Mouse (Mus musculus): ENCODE results near the gene Plekha7. TPM values are rescaled to one million over a fixed set of nuclear protein-coding genes. Genes with fewer than 3 reads are reported as not detected.

The Plekha7 gene
- total and polyA plus RNA-seq, 2 experiments from 2014 or later, result 19.4 to 40.4 TPM

DNA sequence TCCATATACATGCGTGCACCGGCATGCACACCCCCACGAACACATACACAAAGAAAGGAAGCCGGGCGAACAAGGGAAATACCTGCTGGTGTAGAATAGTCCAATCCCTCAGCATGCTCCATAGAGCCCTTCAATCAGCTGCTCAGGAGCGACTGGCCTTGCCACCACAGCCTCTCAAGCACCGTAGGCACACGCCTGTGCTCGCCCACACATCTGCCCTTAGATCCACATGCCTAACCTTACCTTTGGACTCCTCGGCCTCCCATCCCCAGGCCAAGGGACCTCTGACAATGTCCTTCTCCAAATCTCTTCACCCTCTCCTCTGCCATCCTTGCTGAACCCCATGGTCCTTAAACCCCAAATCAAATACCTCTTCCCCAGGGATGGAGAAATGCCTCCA is 50.2 kb downstream of the Plekha7 start:
- 91% methylated on average over 10 of the region's 10 CpGs for WGBS
- no peak for TF ChIP-seq CTCF (IDR thresholded peaks at IDR 0.05; ENCODE audit: low read depth)
- no peak for TF ChIP-seq EP300 (IDR thresholded peaks at IDR 0.05; ENCODE audit: low read depth)
- H3K9me3 ChIP-seq (replicated peaks; ENCODE audit: control insufficient read depth, low read length), result no peaks in the 10 kb centered on the region
- DNase-seq (ENCODE audit: low spot score), result no peak
- no peaks in the 10 kb centered on the region for H3K27me3 ChIP-seq (ENCODE audit: control insufficient read depth, insufficient read depth, low read length)
- no peaks in the 10 kb centered on the region for H3K36me3 ChIP-seq (replicated peaks; ENCODE audit: control insufficient read depth, insufficient read depth, low read length)
- no peak overlapping the region for H3K4me3 ChIP-seq (ENCODE audit: low read depth, low read length)
- no peak overlapping the region for H3K27ac ChIP-seq (ENCODE audit: low read depth)
- no peak for ATAC-seq (ENCODE audit: insufficient read depth, low read depth)
- H3K4me2 ChIP-seq (ENCODE audit: low read depth, low read length), result no peak overlapping the region
- no peak overlapping the region for H3K9ac ChIP-seq (replicated peaks; ENCODE audit: low read depth, low read length)
- H3K4me1 ChIP-seq (ENCODE audit: control insufficient read depth, insufficient read depth), result 0 out of 2 replicates have a peak, but pooled peaks cover 4% of the 10 kb centered on the region

DNA sequence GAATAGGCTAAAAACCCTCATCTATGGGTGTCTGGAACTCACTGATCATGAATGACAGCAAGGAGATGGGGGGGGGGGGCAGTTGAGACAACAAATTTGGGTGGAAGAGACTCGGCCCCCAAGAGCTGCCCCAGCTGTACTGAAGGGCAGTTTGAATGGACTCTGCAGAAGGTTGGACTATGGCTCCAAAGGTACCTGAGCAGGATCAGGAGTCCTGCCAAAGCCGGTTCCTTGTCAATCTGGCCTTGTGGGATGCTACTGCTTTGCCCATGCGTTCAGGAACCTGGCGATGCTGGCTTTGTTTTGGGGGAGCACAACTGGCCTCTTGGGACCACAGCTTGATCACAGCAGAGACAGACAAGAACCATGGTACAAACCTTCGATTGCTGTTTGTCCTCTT is 52.5 kb downstream of the Plekha7 start:
- H3K36me3 ChIP-seq (replicated peaks; ENCODE audit: control insufficient read depth, insufficient read depth, low read length), result no peaks in the 10 kb centered on the region
- no peak overlapping the region for H3K4me3 ChIP-seq (ENCODE audit: low read depth, low read length)
- H3K27ac ChIP-seq (ENCODE audit: low read depth), result no peak overlapping the region
- no peak for ATAC-seq (ENCODE audit: insufficient read depth, low read depth)
- 0 out of 2 replicates have a peak, but pooled peaks cover 4% of the 10 kb centered on the region for H3K4me1 ChIP-seq (ENCODE audit: control insufficient read depth, insufficient read depth)
- no peak for DNase-seq (ENCODE audit: low spot score)
- no peak overlapping the region for H3K4me2 ChIP-seq (ENCODE audit: low read depth, low read length)
- 83% methylated on average over 5 of the region's 5 CpGs for WGBS
- H3K27me3 ChIP-seq (ENCODE audit: control insufficient read depth, insufficient read depth, low read length), result no peaks in the 10 kb centered on the region
- TF ChIP-seq EP300 (IDR thresholded peaks at IDR 0.05; ENCODE audit: low read depth) (no peak), CTCF (IDR thresholded peaks at IDR 0.05; ENCODE audit: low read depth) (no peak)
- no peak overlapping the region for H3K9ac ChIP-seq (replicated peaks; ENCODE audit: low read depth, low read length)
- no peaks in the 10 kb centered on the region for H3K9me3 ChIP-seq (replicated peaks; ENCODE audit: control insufficient read depth, low read length)

DNA sequence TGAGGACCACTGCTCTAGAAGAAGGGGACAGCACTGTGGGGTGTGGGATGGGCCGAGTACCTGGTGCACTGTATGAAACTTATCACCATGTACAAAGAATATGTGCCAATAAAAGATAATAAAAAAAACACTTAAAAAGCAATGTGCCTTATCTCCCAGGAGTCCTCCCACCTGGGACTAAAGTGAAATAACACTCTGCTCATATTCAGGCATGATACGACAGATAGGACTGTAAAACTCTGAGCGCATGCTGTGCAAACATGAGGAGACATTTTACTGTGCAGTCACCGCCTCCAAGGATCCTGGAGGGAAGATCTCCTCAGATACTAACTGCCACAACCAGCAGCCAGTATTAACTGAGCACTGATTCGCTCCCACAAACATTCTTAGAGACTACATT is 53.5 kb downstream of the Plekha7 start:
- ATAC-seq (ENCODE audit: insufficient read depth, low read depth) (no peak), DNase-seq (ENCODE audit: low spot score) (no peak)
- Histone ChIP-seq H3K27ac (ENCODE audit: low read depth) (no peak overlapping the region), H3K4me2 (ENCODE audit: low read depth, low read length) (no peak overlapping the region), H3K9me3 (replicated peaks; ENCODE audit: control insufficient read depth, low read length) (no peaks in the 10 kb centered on the region), H3K4me3 (ENCODE audit: low read depth, low read length) (no peak overlapping the region), H3K27me3 (ENCODE audit: control insufficient read depth, insufficient read depth, low read length) (no peaks in the 10 kb centered on the region), H3K9ac (replicated peaks; ENCODE audit: low read depth, low read length) (no peak overlapping the region), H3K4me1 (ENCODE audit: control insufficient read depth, insufficient read depth) (0 out of 2 replicates have a peak, but pooled peaks cover 4% of the 10 kb centered on the region), H3K36me3 (replicated peaks; ENCODE audit: control insufficient read depth, insufficient read depth, low read length) (no peaks in the 10 kb centered on the region)
- TF ChIP-seq CTCF (IDR thresholded peaks at IDR 0.05; ENCODE audit: low read depth) (no peak), EP300 (IDR thresholded peaks at IDR 0.05; ENCODE audit: low read depth) (no peak)
- 86% methylated on average over 5 of the region's 5 CpGs for WGBS

DNA sequence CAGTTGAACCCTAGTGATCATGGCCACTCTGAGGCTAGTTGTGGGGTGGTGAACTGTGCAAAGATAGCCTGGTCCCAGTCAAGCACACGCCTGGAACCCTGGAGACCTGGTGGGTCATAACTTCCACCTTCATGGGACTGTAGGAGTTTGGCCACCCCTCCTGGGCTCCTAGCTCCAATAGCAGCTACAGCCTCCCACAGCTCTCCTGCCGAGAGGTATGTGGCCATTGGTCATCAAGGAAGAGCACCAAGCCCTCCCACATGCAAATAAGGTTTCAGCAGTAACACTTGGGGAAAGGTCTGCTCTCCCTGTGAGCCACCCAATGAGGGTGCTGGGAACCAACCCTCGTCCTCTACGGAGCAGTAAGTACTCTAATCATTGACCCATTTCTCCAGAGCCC is 55.7 kb downstream of the Plekha7 start:
- Histone ChIP-seq H3K36me3 (replicated peaks; ENCODE audit: control insufficient read depth, insufficient read depth, low read length) (no peaks in the 10 kb centered on the region), H3K9ac (replicated peaks; ENCODE audit: low read depth, low read length) (no peak overlapping the region), H3K27ac (ENCODE audit: low read depth) (no peak overlapping the region), H3K4me3 (ENCODE audit: low read depth, low read length) (no peak overlapping the region), H3K4me2 (ENCODE audit: low read depth, low read length) (no peak overlapping the region), H3K27me3 (ENCODE audit: control insufficient read depth, insufficient read depth, low read length) (no peaks in the 10 kb centered on the region), H3K9me3 (replicated peaks; ENCODE audit: control insufficient read depth, low read length) (no peaks in the 10 kb centered on the region), H3K4me1 (ENCODE audit: control insufficient read depth, insufficient read depth) (no peaks in the 10 kb centered on the region)
- ATAC-seq (ENCODE audit: insufficient read depth, low read depth) (no peak), DNase-seq (ENCODE audit: low spot score) (no peak)
- 80% methylated on average over 4 of the region's 4 CpGs for WGBS
- TF ChIP-seq EP300 (IDR thresholded peaks at IDR 0.05; ENCODE audit: low read depth), result no peak
- no peak for TF ChIP-seq CTCF (IDR thresholded peaks at IDR 0.05; ENCODE audit: low read depth)

DNA sequence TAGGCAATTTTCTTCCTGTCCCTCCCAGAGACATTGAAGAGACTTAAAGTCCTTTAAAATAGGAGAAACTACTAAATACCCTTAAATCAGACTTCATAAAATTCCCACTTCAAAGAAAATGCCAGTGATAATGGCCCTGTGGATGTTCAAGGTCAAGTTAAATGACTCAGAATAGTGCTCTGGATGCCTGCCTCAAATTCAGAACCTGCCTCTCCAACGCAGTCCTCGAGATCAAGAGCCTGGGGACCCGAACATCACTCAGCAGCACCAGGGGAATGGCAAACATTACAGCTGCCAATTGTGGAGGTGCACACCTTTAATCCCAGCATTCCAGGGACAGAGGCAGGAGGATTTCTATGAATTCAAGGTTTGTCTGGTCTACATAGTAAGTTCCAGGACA is 56.7 kb downstream of the Plekha7 start:
- Histone ChIP-seq H3K4me3 (ENCODE audit: low read depth, low read length) (no peak overlapping the region), H3K27me3 (ENCODE audit: control insufficient read depth, insufficient read depth, low read length) (no peaks in the 10 kb centered on the region), H3K4me1 (ENCODE audit: control insufficient read depth, insufficient read depth) (peaks cover 7% of the 10 kb centered on the region; the same call in 1 of the 2 replicates), H3K9me3 (replicated peaks; ENCODE audit: control insufficient read depth, low read length) (no peaks in the 10 kb centered on the region), H3K9ac (replicated peaks; ENCODE audit: low read depth, low read length) (no peak overlapping the region), H3K36me3 (replicated peaks; ENCODE audit: control insufficient read depth, insufficient read depth, low read length) (no peaks in the 10 kb centered on the region), H3K27ac (ENCODE audit: low read depth) (no peak overlapping the region), H3K4me2 (ENCODE audit: low read depth, low read length) (no peak overlapping the region)
- TF ChIP-seq CTCF (IDR thresholded peaks at IDR 0.05; ENCODE audit: low read depth) (no peak), EP300 (IDR thresholded peaks at IDR 0.05; ENCODE audit: low read depth) (no peak)
- no peak for ATAC-seq (ENCODE audit: insufficient read depth, low read depth)
- DNase-seq (ENCODE audit: low spot score), result no peak
- 51% methylated on average over 3 of the region's 3 CpGs for WGBS

DNA sequence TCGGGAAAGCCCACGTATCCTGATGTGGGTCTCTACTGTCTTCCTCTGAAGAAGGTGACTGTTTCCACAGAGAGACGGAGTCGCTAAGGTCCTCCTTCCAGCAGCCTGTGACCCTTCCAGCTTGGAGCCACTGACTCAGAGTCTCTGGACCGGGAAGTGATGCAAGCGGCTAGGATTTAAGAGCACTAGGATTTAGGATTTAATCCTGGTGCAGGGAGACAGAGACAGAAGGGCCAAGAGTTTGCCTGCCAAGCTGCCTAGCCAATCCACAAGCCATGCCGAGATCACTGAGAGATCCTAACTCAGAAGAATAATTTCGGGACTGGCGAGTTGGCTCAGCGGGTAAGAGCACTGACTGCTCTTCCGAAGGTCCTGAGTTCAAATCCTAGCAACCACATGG is 59.6 kb downstream of the Plekha7 start:
- DNase-seq (ENCODE audit: low spot score) (no peak), ATAC-seq (ENCODE audit: insufficient read depth, low read depth) (no peak)
- Histone ChIP-seq H3K9me3 (replicated peaks; ENCODE audit: control insufficient read depth, low read length) (no peaks in the 10 kb centered on the region), H3K27me3 (ENCODE audit: control insufficient read depth, insufficient read depth, low read length) (no peaks in the 10 kb centered on the region), H3K9ac (replicated peaks; ENCODE audit: low read depth, low read length) (no peak overlapping the region), H3K4me3 (ENCODE audit: low read depth, low read length) (no peak overlapping the region), H3K27ac (ENCODE audit: low read depth) (no peak overlapping the region), H3K36me3 (replicated peaks; ENCODE audit: control insufficient read depth, insufficient read depth, low read length) (no peaks in the 10 kb centered on the region), H3K4me1 (ENCODE audit: control insufficient read depth, insufficient read depth) (peaks cover 18% of the 10 kb centered on the region), H3K4me2 (ENCODE audit: low read depth, low read length) (no peak overlapping the region)
- 91% methylated on average over 11 of the region's 11 CpGs for WGBS
- no peak for TF ChIP-seq CTCF (IDR thresholded peaks at IDR 0.05; ENCODE audit: low read depth)
- no peak for TF ChIP-seq EP300 (IDR thresholded peaks at IDR 0.05; ENCODE audit: low read depth)

All from heart, postnatal 0 days (tissue).